Mouse (Mus musculus): ENCODE measurements at regions not wholly inside any gene's neighbourhood (a gene's known extent, or its start where the extent isn't known, plus 50 kb on each side); places are given as distances from the start of the nearest gene placed in this dataset.

DNA sequence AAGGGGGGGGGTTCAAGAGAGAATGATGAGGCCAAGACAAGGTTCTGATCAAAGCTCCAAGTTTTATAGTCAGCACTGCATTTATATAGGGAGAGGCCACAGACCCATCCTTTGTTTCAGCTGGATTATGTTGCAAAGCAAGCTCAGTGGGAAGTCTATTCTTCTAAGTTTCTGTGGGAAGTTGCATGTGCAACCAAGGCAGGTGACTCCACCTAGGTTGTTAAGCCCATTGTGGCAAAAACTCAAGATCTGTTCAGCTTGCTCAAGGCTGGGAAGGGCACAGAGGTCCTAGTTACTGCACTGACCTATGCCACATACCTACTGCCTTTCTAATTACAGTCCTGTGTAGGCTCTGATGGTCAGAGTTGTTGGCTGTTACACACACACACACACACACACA, 477.0 kb upstream of the Ercc4 start:
- TF ChIP-seq CTCF (conservative IDR thresholded peaks at IDR 0.05; ENCODE audit: low read length) (no peak), POU5F1 (IDR thresholded peaks at IDR 0.05; ENCODE audit: borderline replicate concordance, low read length) (no peak), NANOG (IDR thresholded peaks at IDR 0.05; ENCODE audit: borderline replicate concordance, low read length) (peak; percentile 63; the same call in 1 of the 2 replicates)

Data from E14TG2a.4 (cell line).